23 mouse cellular contexts compared by ENCODE assay signal in genomic region chr12:16620230-16620629, GRCm38 (mm10). TPM values are rescaled to one million over a fixed set of nuclear protein-coding genes. Genes with fewer than 3 reads are reported as not detected.
DNase-seq lines count a peak whose midpoint lies in the region; ATAC-seq and TF ChIP-seq lines count a peak whose summit lies in the region.
"Had no signal": no experiment of that assay in that cellular context is flagged by ENCODE, and none has a peak within 500 bp of the region (broad histone marks: within the 10 kb centered on the region; RNA-seq: fewer than 3 reads in every experiment).

No protein-coding gene starts in this region.

- no peak for ATAC-seq in midbrain, embryonic 14.5 days (ENCODE audit: low FRiP score, low TSS enrichment)
- ATAC-seq in activated CD4-positive, CD25-positive, alpha-beta regulatory T cell, adult 4 months: no peak
- no peak for ATAC-seq in kidney, embryonic 14.5 days (ENCODE audit: low FRiP score, low TSS enrichment)
- ATAC-seq: intestine, embryonic 16.5 days; Patski had no signal

- no peak for TF ChIP-seq CTCF in gastrocnemius, adult 2 months (IDR thresholded peaks at IDR 0.05)

- H3K4me2 ChIP-seq in midbrain, embryonic 14.5 days (ENCODE audit: low read length): no peak overlapping the region
- no peak overlapping the region for H3K4me2 ChIP-seq in kidney, embryonic 14.5 days (replicated peaks; ENCODE audit: low read depth, low read length)
- H3K4me2 ChIP-seq: embryonic facial prominence, embryonic 13.5 days; forebrain, embryonic 15.5 days; heart, embryonic 11.5 days; hindbrain, embryonic 14.5 days; kidney, embryonic 15.5 days; lung, embryonic 14.5 days had no signal

- no peak overlapping the region for H3K4me3 ChIP-seq in gastrocnemius, adult 2 months
- H3K4me3 ChIP-seq in midbrain, embryonic 10.5 days: no peak overlapping the region
- no peak overlapping the region for H3K4me3 ChIP-seq in midbrain, embryonic 14.5 days (replicated peaks; ENCODE audit: low read depth, low read length)
- H3K4me3 ChIP-seq in kidney, embryonic 14.5 days (ENCODE audit: low read length): no peak overlapping the region
- H3K4me3 ChIP-seq: embryonic facial prominence, embryonic 13.5 days; forebrain, embryonic 15.5 days; kidney, embryonic 15.5 days had no signal

- H3K36me3 ChIP-seq in midbrain, embryonic 10.5 days: no peaks in the 10 kb centered on the region
- H3K36me3 ChIP-seq in midbrain, embryonic 14.5 days (ENCODE audit: control insufficient read depth, insufficient read depth, low read length): no peaks in the 10 kb centered on the region
- no peaks in the 10 kb centered on the region for H3K36me3 ChIP-seq in kidney, embryonic 14.5 days (ENCODE audit: control insufficient read depth, insufficient read depth, low read length)
- H3K36me3 ChIP-seq: embryonic facial prominence, embryonic 13.5 days; forebrain, embryonic 15.5 days; kidney, embryonic 15.5 days had no signal

- H3K27ac ChIP-seq in gastrocnemius, adult 2 months: peak overlapping the region; percentile 90
- H3K27ac ChIP-seq in midbrain, embryonic 10.5 days (replicated peaks): peak overlapping the region; percentile 68; the same call in 1 of the 2 replicates
- H3K27ac ChIP-seq in midbrain, embryonic 14.5 days (replicated peaks; ENCODE audit: low read depth, low read length): no peak overlapping the region
- H3K27ac ChIP-seq in kidney, embryonic 14.5 days (ENCODE audit: low read depth, low read length): no peak overlapping the region
- H3K27ac ChIP-seq: embryonic facial prominence, embryonic 13.5 days; forebrain, embryonic 15.5 days; hindbrain, embryonic 14.5 days; kidney, embryonic 15.5 days had no signal

- intact Hi-C loops in gastrocnemius, adult 2 months (cut with DNase I): no loop called here

- H3K9me3 ChIP-seq in midbrain, embryonic 10.5 days (replicated peaks): no peaks in the 10 kb centered on the region
- H3K9me3 ChIP-seq in midbrain, embryonic 14.5 days (ENCODE audit: control insufficient read depth, low read length): no peaks in the 10 kb centered on the region
- no peaks in the 10 kb centered on the region for H3K9me3 ChIP-seq in kidney, embryonic 14.5 days (ENCODE audit: control insufficient read depth, low read length)
- H3K9me3 ChIP-seq: embryonic facial prominence, embryonic 13.5 days; forebrain, embryonic 15.5 days; kidney, embryonic 15.5 days had no signal

- no peak overlapping the region for H3K9ac ChIP-seq in midbrain, embryonic 14.5 days (replicated peaks; ENCODE audit: low read length)
- no peak overlapping the region for H3K9ac ChIP-seq in kidney, embryonic 14.5 days (ENCODE audit: low read depth, low read length)
- H3K9ac ChIP-seq: embryonic facial prominence, embryonic 13.5 days; forebrain, embryonic 15.5 days; hindbrain, embryonic 14.5 days; kidney, embryonic 15.5 days; lung, embryonic 14.5 days had no signal

- DNase-seq in gastrocnemius, adult 2 months: no peak
- no peak for DNase-seq in gastrocnemius, postnatal 4 days (ENCODE audit: low spot score in 2 of 2)
- no peak for DNase-seq in midbrain, embryonic 10.5 days (ENCODE audit: low spot score)
- DNase-seq in midbrain, embryonic 14.5 days: no peak
- peak; percentile 20 for DNase-seq in lung, postnatal 10 days
- DNase-seq: cerebellum, adult 11-12 months; cerebellum, postnatal 14 days; gastrocnemius, postnatal 25 days; heart, postnatal 14 days; lung, embryonic 14.5 days; right cerebral cortex, postnatal 25 days; thymus, postnatal 4 days had no signal

- 91% methylated on average over 3 of the region's 3 CpGs for WGBS in midbrain, embryonic 10.5 days
- 90% methylated on average over 3 of the region's 3 CpGs for WGBS in midbrain, embryonic 14.5 days
- 81% methylated on average over 3 of the region's 3 CpGs for WGBS in kidney, embryonic 14.5 days

- H3K4me1 ChIP-seq in midbrain, embryonic 10.5 days: peaks cover 22% of the 10 kb centered on the region
- no peaks in the 10 kb centered on the region for H3K4me1 ChIP-seq in midbrain, embryonic 14.5 days (ENCODE audit: control insufficient read depth, insufficient read depth, low read length)
- peaks cover 6% of the 10 kb centered on the region; the same call in 1 of the 2 replicates for H3K4me1 ChIP-seq in kidney, embryonic 14.5 days (ENCODE audit: control insufficient read depth, insufficient read depth, low read length)

- no peaks in the 10 kb centered on the region for H3K27me3 ChIP-seq in midbrain, embryonic 10.5 days (ENCODE audit: low read depth, poor library complexity, severe bottlenecking)
- no peaks in the 10 kb centered on the region for H3K27me3 ChIP-seq in midbrain, embryonic 14.5 days (ENCODE audit: control insufficient read depth, insufficient read depth, low read length)
- no peaks in the 10 kb centered on the region for H3K27me3 ChIP-seq in kidney, embryonic 14.5 days (ENCODE audit: control insufficient read depth, insufficient read depth, low read length)
- H3K27me3 ChIP-seq: embryonic facial prominence, embryonic 13.5 days; forebrain, embryonic 15.5 days; kidney, embryonic 15.5 days; Patski had no signal

RNA-seq across cellular contexts. Expression of gene Lpin1, which starts 9.5 kb away (rescaled TPM):
- 100 to 1,000 TPM; 279 to 395 TPM for total RNA-seq in gastrocnemius, adult 2 months (2021)
- total RNA-seq in gastrocnemius, postnatal 4 days (2021): 10 to 100 TPM; 24.8 to 27.1 TPM
- polyA plus RNA-seq in midbrain, embryonic 10.5 days (2016; fragmentation: Nextera tagmentation; extraction: Ambion mirVana): 5.5 and 9.0 TPM in 2 replicates
- 21.0 and 27.1 TPM in 2 replicates for polyA plus RNA-seq in midbrain, embryonic 14.5 days (2014; fragmentation: Nextera tagmentation; extraction: Ambion mirVana)
- 10 to 100 TPM; 10.9 to 12.0 TPM for polyA plus RNA-seq in activated CD4-positive, CD25-positive, alpha-beta regulatory T cell, adult 4 months (2017; shearing (Covaris generic))
- 3.5 and 6.1 TPM in 2 replicates for polyA plus RNA-seq in kidney, embryonic 14.5 days (2014; fragmentation: Nextera tagmentation; extraction: Ambion mirVana)

RNA-seq across cellular contexts. Expression of gene Ntsr2, which starts 33.0 kb away (rescaled TPM):
- total RNA-seq in gastrocnemius, adult 2 months (2021): 1 to 10 TPM; 2.2 to 4.2 TPM
- total RNA-seq in gastrocnemius, postnatal 4 days (2021): 1 to 10 TPM in 1 of 2 experiments, under 1 TPM in 1; 0.83 to 1.2 TPM
- not detected in 2 replicates for polyA plus RNA-seq in midbrain, embryonic 10.5 days (2016; fragmentation: Nextera tagmentation; extraction: Ambion mirVana)
- 1.00 and 1.1 TPM in 2 replicates for polyA plus RNA-seq in midbrain, embryonic 14.5 days (2014; fragmentation: Nextera tagmentation; extraction: Ambion mirVana)
- not detected for polyA plus RNA-seq in activated CD4-positive, CD25-positive, alpha-beta regulatory T cell, adult 4 months (2017; shearing (Covaris generic))
- polyA plus RNA-seq in kidney, embryonic 14.5 days (2014; fragmentation: Nextera tagmentation; extraction: Ambion mirVana): 0.64 and 0.76 TPM in 2 replicates
- polyA plus RNA-seq: embryonic facial prominence, embryonic 13.5 days; heart, embryonic 11.5 days; intestine, embryonic 16.5 days; limb, embryonic 14.5 days; lung, embryonic 14.5 days; Patski; stomach, embryonic 14.5 days had no signal

Comparison
In these comparisons a context has a peak if more than half of its experiments do, and no peak if none do; other contexts are left out.
1. H3K27ac ChIP-seq: peak in gastrocnemius, adult 2 months (single experiment) and midbrain, embryonic 10.5 days (single experiment); none in midbrain, embryonic 14.5 days (single experiment) and kidney, embryonic 14.5 days (single experiment).